Mouse (Mus musculus) ZHBTc4 (cell line): ENCODE data around the gene Trank1.

Experiments
- DNase-seq: peaks from one replicate; pipeline ENCODE4 v3.0.0-alpha.2; 2011; ENCODE audit warnings: low read depth, low spot score

Trank1 gene

GRCm38 (mm10) chr9:111381056-111382025, 69.8 kb downstream of the Trank1 start:
- DNase-seq = no peak

- no peak for DNase-seq
Measured at GRCm38 (mm10) chr9:111382469-111382868, 70.9 kb downstream of the Trank1 start.

GRCm38 (mm10) chr9:111383046-111383445, 71.5 kb downstream of the Trank1 start:
- DNase-seq = no peak

- no peak for DNase-seq
Measured at GRCm38 (mm10) chr9:111383756-111384155, 72.2 kb downstream of the Trank1 start.

GRCm38 (mm10) chr9:111385526-111386491, 74.3 kb downstream of the Trank1 start:
- DNase-seq = no peak

- DNase-seq = peak; percentile 9
Measured at GRCm38 (mm10) chr9:111386569-111386968, 75.0 kb downstream of the Trank1 start.

GRCm38 (mm10) chr9:111387576-111387975, 76.0 kb downstream of the Trank1 start:
- no peak for DNase-seq

GRCm38 (mm10) chr9:111390016-111390415, 78.5 kb downstream of the Trank1 start:
- no peak for DNase-seq

GRCm38 (mm10) chr9:111391036-111391435, 79.5 kb downstream of the Trank1 start:
- DNase-seq = no peak

- peak; percentile 66 for DNase-seq
Measured at GRCm38 (mm10) chr9:111391926-111392442, 80.4 kb downstream of the Trank1 start.

GRCm38 (mm10) chr9:111395265-111395664, 83.7 kb downstream of the Trank1 start:
- DNase-seq = no peak

- DNase-seq = no peak
Measured at GRCm38 (mm10) chr9:111398059-111398458, 86.5 kb downstream of the Trank1 start.

- no peak for DNase-seq
Measured at GRCm38 (mm10) chr9:111400089-111400488, 88.5 kb downstream of the Trank1 start.

GRCm38 (mm10) chr9:111403159-111403558, 91.6 kb downstream of the Trank1 start:
- DNase-seq = no peak

GRCm38 (mm10) chr9:111404346-111405079, 93.0 kb downstream of the Trank1 start:
- no peak for DNase-seq

GRCm38 (mm10) chr9:111405080-111405428, 93.5 kb downstream of the Trank1 start:
- DNase-seq = no peak

GRCm38 (mm10) chr9:111408012-111408411, 96.5 kb downstream of the Trank1 start:
- DNase-seq = no peak

- no peak for DNase-seq
Measured at GRCm38 (mm10) chr9:111408427-111408826, 96.9 kb downstream of the Trank1 start.

- no peak for DNase-seq
Measured at GRCm38 (mm10) chr9:111412471-111413160, 101.1 kb downstream of the Trank1 start.

- DNase-seq = no peak
Measured at GRCm38 (mm10) chr9:111421862-111422261, 110.3 kb downstream of the Trank1 start.

GRCm38 (mm10) chr9:111422567-111422966, 111.0 kb downstream of the Trank1 start:
- DNase-seq = peak; percentile 48
